Mouse (Mus musculus): Measurements from ENCODE around the gene Pou2f1. TPM values are rescaled to one million over a fixed set of nuclear protein-coding genes. Genes with fewer than 3 reads are reported as not detected.

Gene Pou2f1
- 10 to 100 TPM; 12.0 to 16.6 TPM for total RNA-seq (2021)

DNA sequence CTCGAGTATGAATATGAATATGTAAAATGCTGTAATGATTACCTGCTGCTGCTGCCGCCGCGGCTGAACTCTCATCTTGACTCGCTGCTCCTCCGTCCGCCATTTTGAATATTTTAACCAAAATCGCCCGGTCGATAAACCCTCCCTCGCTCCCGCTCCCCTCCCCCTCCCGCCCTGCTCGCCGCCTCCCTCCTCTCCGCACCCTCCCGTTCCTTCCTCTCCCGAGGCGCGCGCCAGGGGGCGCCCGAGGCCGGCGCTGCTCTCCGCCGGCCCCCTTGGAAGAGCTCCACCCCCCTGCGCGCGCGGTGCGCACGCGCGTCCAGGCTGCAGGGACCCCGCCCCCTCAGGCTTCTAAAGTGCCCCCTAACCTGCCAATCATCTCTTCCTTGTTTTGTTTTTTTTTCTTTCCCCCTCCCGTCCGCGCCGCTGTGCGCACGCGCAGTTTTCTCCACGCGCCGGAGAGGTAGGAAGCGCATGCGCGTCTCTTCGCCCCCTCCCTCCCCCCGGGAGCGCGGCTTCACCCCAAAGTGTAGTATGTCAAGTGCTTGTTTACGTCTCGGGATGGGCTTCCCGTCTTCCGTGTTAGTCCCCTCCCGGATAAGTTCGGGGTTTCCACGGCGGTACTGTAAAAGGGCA, at the start of gene Pou2f1:
Pou2f1 (minus strand) TSS at position 159 of the 636 bp plus-strand sequence.
- intact Hi-C loops (cut with DNase I): loop anchor here (1.0 to 10.0 kb wide), 5 partner anchors 151 to 538 kb away; partner anchors contain the start of genes Dcaf6, Mpc2 and Tada1

GRCm38 (mm10) chr1:166049046-166049827, 46.8 kb upstream of the Pou2f1 start:
- peak; percentile 15 to 17 for DNase-seq
- intact Hi-C loops (cut with DNase I): no loop called here

More for the DNA sequence above, at the start of gene Pou2f1:
- peak; percentile 96 to 97 for DNase-seq

GRCm38 (mm10) chr1:166048230-166048911, 45.9 kb upstream of the Pou2f1 start:
- DNase-seq: peak in 1 of 2 experiments; percentile 27
- intact Hi-C loops (cut with DNase I): no loop called here

DNA sequence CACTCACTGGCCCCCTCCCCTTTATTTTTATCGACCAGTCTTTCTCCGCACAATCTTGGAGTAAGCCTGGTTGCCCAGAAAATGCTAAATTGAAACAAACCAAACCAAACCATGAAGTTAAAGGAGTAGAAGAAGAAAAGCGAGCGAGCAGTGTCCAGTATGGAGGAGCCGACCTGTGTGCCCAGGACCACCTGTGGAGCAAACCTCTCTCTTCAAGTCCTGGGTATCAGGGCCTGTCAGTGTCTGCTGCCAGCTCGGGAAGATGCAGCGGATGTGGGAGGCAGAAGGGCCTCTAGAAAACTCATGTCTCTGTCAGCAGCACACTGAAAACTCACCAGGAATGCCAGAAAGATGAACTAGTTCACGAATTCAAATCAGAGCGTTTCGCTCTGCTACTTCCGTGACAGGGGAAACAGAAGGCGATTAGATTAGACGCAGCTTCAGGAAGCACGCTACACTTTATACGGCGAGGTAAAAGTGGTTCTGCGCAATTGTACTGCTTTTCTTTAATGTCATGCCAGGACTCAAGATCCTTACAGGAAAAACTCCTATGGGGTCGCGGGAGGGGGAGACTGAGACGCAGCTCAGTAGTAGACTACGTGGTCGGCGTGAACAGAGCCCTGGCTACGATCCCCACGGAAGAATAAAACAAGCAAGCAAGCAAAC, 45.2 kb upstream of the Pou2f1 start:
- DNase-seq: peak; percentile 22 to 39
- intact Hi-C loops (cut with DNase I): no loop called here

GRCm38 (mm10) chr1:166045894-166046197, 43.4 kb upstream of the Pou2f1 start:
- no peak for DNase-seq
- intact Hi-C loops (cut with DNase I): no loop called here

- intact Hi-C loops (cut with DNase I): no loop called here
- DNase-seq: peak; percentile 25 to 33
Measured at GRCm38 (mm10) chr1:166045060-166045893, 42.8 kb upstream of the Pou2f1 start.

DNA sequence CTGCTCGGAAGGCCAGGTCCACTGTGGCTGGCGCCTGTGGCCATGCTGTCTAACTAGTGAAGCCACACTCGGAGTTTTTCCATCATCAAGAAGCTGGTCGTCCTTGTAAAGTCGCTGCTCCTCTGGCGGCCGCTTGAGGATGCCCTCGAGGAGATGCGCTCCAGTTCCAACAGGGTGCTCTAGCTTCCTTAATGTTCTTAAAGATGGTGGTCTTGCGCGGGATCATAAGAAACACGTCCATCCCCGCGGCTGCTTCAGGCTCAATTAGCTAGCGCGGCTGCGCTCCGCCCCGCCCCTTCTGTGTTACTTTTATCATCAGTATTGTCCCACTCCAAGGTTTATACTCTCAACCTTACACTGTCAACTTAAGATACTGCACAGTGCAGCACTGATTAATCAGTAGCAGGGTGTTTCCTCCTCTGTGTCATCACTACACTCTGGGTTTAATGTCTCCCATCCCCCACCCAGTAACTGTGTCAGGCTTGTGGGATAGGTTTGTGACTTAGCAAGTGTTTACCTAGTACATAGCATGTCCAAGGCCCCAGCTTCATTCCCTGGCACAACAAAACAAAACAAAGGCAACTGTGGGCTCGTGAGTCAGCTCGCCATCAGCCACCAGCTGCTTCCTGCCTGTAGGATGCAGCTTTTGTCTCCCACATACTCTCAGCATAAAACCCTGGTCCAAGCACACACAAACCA, 41.1 kb upstream of the Pou2f1 start:
- peak in 1 of 2 experiments; percentile 28 for DNase-seq
- intact Hi-C loops (cut with DNase I): no loop called here

- intact Hi-C loops (cut with DNase I): no loop called here
- no peak for DNase-seq
Measured at GRCm38 (mm10) chr1:166041501-166041900, 39.0 kb upstream of the Pou2f1 start.

DNA sequence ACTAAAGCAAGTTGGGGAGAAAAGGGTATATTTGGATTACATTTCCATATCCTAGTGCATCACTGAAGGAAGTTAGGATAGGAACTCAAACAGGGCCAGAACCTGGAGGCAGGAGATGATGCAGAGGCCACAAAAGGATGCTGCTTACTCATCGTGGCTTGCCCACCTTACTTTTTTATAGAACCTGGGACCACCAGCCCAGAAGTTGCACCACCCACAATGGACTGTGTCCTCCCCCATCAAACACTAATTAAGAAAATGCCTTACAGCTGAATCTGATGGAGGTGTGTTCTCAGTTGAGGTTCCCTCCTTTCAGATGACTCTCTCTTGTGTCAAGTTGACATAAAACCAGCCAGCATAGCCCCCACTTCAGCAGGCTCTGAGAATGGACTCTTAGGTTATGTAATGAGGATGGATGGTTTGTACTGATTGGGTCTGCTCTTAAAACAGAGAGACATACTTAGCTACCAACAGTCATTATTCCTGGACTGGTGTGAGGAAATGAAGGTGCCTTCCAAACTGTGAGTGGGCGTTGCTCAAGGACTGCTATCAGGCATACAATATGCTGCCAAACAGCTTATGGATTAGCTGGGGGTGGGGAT, 36.4 kb upstream of the Pou2f1 start:
- intact Hi-C loops (cut with DNase I): no loop called here
- DNase-seq: no peak

- no peak for DNase-seq
- intact Hi-C loops (cut with DNase I): no loop called here
Measured at GRCm38 (mm10) chr1:166035045-166035444, 32.6 kb upstream of the Pou2f1 start.

GRCm38 (mm10) chr1:166031673-166032547, 29.4 kb upstream of the Pou2f1 start:
- intact Hi-C loops (cut with DNase I): no loop called here
- no peak for DNase-seq

- intact Hi-C loops (cut with DNase I): no loop called here
- peak in 1 of 2 experiments; percentile 14 for DNase-seq
Measured at GRCm38 (mm10) chr1:166023981-166024380, 21.5 kb upstream of the Pou2f1 start.

DNA sequence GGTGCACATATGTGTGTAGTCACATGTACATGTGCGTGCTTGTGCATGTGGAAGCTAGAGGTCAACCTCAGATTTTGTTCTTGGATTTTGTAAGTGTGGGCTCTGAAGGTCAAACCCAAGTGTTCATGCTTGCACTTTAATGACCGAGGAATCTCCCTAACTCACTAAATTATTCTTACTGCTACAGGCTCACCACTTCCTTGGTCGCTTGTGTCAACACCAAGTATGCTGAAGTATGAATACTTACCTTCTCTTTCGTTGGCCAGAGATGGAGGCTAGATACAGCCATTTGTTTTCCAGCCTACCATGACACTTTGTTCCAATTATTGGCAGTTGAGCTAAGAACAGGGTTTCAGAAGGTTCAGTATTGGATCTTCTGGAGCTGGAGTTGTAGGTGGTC, 14.7 kb upstream of the Pou2f1 start:
- intact Hi-C loops (cut with DNase I): no loop called here
- DNase-seq: no peak

DNA sequence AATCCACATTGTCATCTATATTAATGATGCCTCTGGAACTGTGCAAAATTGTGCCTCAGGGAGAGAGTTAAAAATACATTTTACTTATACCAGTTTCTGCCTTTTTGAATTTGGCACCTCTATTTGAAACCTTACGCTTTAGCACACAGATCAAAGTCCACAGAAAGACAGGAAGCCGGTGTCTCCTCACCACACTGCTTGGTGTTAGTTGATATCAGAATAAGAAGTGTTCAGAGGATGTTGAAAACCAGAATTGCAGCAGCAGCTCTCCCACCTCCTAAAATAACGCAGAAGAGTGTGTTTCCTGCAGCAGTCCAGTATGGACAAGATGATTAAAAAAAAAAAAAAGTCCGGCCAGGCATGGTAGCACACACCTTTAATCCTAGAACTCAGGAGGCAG, 13.8 kb upstream of the Pou2f1 start:
- DNase-seq: no peak
- intact Hi-C loops (cut with DNase I): no loop called here

DNA sequence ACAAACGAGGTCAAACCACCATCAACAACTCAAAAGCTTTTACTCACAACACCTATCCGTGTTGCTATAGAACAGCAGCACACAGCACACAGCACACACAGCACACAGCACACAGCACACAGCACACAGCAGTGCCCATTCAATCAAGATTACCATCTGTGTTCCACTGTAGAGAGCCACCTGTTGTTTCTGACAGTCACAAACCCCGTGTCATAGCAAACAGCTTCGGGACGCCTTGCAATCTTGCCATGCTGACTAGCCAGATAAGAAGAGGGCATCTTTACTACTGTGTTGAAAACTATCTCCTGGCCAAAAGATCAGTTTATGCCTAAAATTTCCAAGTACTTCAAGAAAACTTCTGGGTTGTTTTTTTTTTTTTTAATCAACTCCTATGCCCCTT, 12.1 kb upstream of the Pou2f1 start:
- intact Hi-C loops (cut with DNase I): no loop called here
- no peak for DNase-seq

GRCm38 (mm10) chr1:166010106-166010505, 7.6 kb upstream of the Pou2f1 start:
- no peak for DNase-seq

GRCm38 (mm10) chr1:166008634-166009350, 6.3 kb upstream of the Pou2f1 start:
- no peak for DNase-seq
- intact Hi-C loops (cut with DNase I): loop anchor here (5.0 to 10.0 kb wide), 5 partner anchors 89 to 544 kb away; partner anchors contain the start of genes Dcaf6, Mpc2 and Tada1

More at GRCm38 (mm10) chr1:166010106-166010505, 7.6 kb upstream of the Pou2f1 start:
- intact Hi-C loops (cut with DNase I): no loop called here

Data from heart, postnatal 10 days (tissue).